Mouse (Mus musculus): ENCODE data around the gene Ipo11. TPM values are rescaled to one million over a fixed set of nuclear protein-coding genes. Genes with fewer than 3 reads are reported as not detected.
"Not testable (repeated sequence)": the region's sequence is repeated elsewhere in the genome, so short reads cannot be mapped to it uniquely, and the experiment has no call there.

Gene Ipo11
- polyA plus RNA-seq, 1 experiment from 2014 or later: 57.4 TPM

GRCm38 (mm10) chr13:106937138-106937472, 347 bp upstream of the Ipo11 start:
- 24% methylated on average over 7 of the region's 7 CpGs for WGBS
- Histone ChIP-seq H3K9ac (no peak overlapping the region; the same call in 1 of the 2 replicates), H3K36me3 (no peaks in the 10 kb centered on the region), H3K9me3 (replicated peaks) (no peaks in the 10 kb centered on the region), H3K4me1 (peaks cover 7% of the 10 kb centered on the region), H3K27me3 (no peaks in the 10 kb centered on the region), H3K4me2 (replicated peaks) (peak overlapping the region; percentile 67), H3K4me3 (peak overlapping the region; percentile 98), H3K27ac (no peak overlapping the region)
- peak; percentile 14; the same call in 1 of the 2 replicates for ATAC-seq (ENCODE audit: low FRiP score)

GRCm38 (mm10) chr13:106935871-106936255, 895 bp downstream of the Ipo11 start:
- ATAC-seq (ENCODE audit: low FRiP score): no peak
- WGBS: 9% methylated on average over 9 of the region's 9 CpGs
- Histone ChIP-seq H3K4me1 (peaks cover 7% of the 10 kb centered on the region), H3K36me3 (no peaks in the 10 kb centered on the region), H3K4me2 (replicated peaks) (peak overlapping the region; percentile 67), H3K9me3 (replicated peaks) (no peaks in the 10 kb centered on the region), H3K27me3 (no peaks in the 10 kb centered on the region), H3K9ac (peak overlapping the region; percentile 84), H3K27ac (peak overlapping the region; percentile 82; the same call in 1 of the 2 replicates), H3K4me3 (peak overlapping the region; percentile 98)

- H3K27me3 ChIP-seq: no peaks in the 10 kb centered on the region
- no peak overlapping the region for H3K4me2 ChIP-seq (replicated peaks)
- no peak for ATAC-seq (ENCODE audit: low FRiP score)
- no peaks in the 10 kb centered on the region for H3K4me1 ChIP-seq
- no peak overlapping the region for H3K27ac ChIP-seq
- H3K9ac ChIP-seq: no peak overlapping the region
- H3K4me3 ChIP-seq: no peak overlapping the region
- H3K36me3 ChIP-seq: peaks cover 21% of the 10 kb centered on the region
- 99% methylated on average over 2 of the region's 2 CpGs for WGBS
- peaks cover 9% of the 10 kb centered on the region; the same call in 1 of the 2 replicates for H3K9me3 ChIP-seq (replicated peaks)
Measured at GRCm38 (mm10) chr13:106929201-106929600, 7.6 kb downstream of the Ipo11 start.

GRCm38 (mm10) chr13:106928296-106928695, 8.5 kb downstream of the Ipo11 start:
- 97% methylated on average over 4 of the region's 4 CpGs for WGBS
- H3K9ac ChIP-seq: no peak overlapping the region
- H3K36me3 ChIP-seq: peaks cover 25% of the 10 kb centered on the region
- H3K27me3 ChIP-seq: no peaks in the 10 kb centered on the region
- no peak for ATAC-seq (ENCODE audit: low FRiP score)
- no peak overlapping the region for H3K4me3 ChIP-seq
- H3K9me3 ChIP-seq (replicated peaks): peaks cover 9% of the 10 kb centered on the region; the same call in 1 of the 2 replicates
- H3K27ac ChIP-seq: no peak overlapping the region
- H3K4me1 ChIP-seq: no peaks in the 10 kb centered on the region
- no peak overlapping the region for H3K4me2 ChIP-seq (replicated peaks)

GRCm38 (mm10) chr13:106925921-106926320, 10.8 kb downstream of the Ipo11 start:
- not testable (repeated sequence) for H3K4me3 ChIP-seq; H3K4me2 ChIP-seq (replicated peaks); H3K9me3 ChIP-seq (replicated peaks); H3K4me1 ChIP-seq; ATAC-seq (ENCODE audit: low FRiP score); H3K9ac ChIP-seq; H3K27ac ChIP-seq; H3K27me3 ChIP-seq
- 97% methylated on average over 3 of the region's 3 CpGs for WGBS
- peaks cover 43% of the 10 kb centered on the region for H3K36me3 ChIP-seq

- ATAC-seq (ENCODE audit: low FRiP score): no peak
- Histone ChIP-seq H3K9ac (no peak overlapping the region), H3K27ac (no peak overlapping the region), H3K4me3 (no peak overlapping the region), H3K4me2 (replicated peaks) (no peak overlapping the region), H3K27me3 (no peaks in the 10 kb centered on the region), H3K4me1 (no peaks in the 10 kb centered on the region), H3K36me3 (peaks cover 28% of the 10 kb centered on the region), H3K9me3 (replicated peaks) (no peaks in the 10 kb centered on the region)
- WGBS: 90% methylated on average over 7 of the region's 7 CpGs
Measured at GRCm38 (mm10) chr13:106918322-106919050, 18.3 kb downstream of the Ipo11 start.

- Histone ChIP-seq H3K9ac (no peak overlapping the region), H3K4me2 (replicated peaks) (no peak overlapping the region), H3K4me3 (no peak overlapping the region), H3K27me3 (no peaks in the 10 kb centered on the region), H3K36me3 (peaks cover 19% of the 10 kb centered on the region), H3K4me1 (no peaks in the 10 kb centered on the region), H3K9me3 (replicated peaks) (no peaks in the 10 kb centered on the region), H3K27ac (no peak overlapping the region)
- ATAC-seq (ENCODE audit: low FRiP score): no peak
- WGBS: 77% methylated on average over 3 of the region's 3 CpGs
Measured at GRCm38 (mm10) chr13:106913125-106913736, 23.5 kb downstream of the Ipo11 start.

GRCm38 (mm10) chr13:106910096-106910495, 26.7 kb downstream of the Ipo11 start:
- H3K4me2 ChIP-seq (replicated peaks): no peak overlapping the region
- H3K4me3 ChIP-seq: no peak overlapping the region
- peaks cover 37% of the 10 kb centered on the region for H3K36me3 ChIP-seq
- no peaks in the 10 kb centered on the region for H3K27me3 ChIP-seq
- no peaks in the 10 kb centered on the region for H3K9me3 ChIP-seq (replicated peaks)
- 95% methylated on average over 10 of the region's 10 CpGs for WGBS
- ATAC-seq (ENCODE audit: low FRiP score): no peak
- H3K4me1 ChIP-seq: no peaks in the 10 kb centered on the region
- no peak overlapping the region for H3K27ac ChIP-seq
- no peak overlapping the region for H3K9ac ChIP-seq

- Histone ChIP-seq H3K27me3 (no peaks in the 10 kb centered on the region), H3K4me3 (no peak overlapping the region), H3K36me3 (peaks cover 42% of the 10 kb centered on the region), H3K9ac (no peak overlapping the region), H3K27ac (no peak overlapping the region), H3K4me1 (peaks cover 2% of the 10 kb centered on the region; the same call in 1 of the 2 replicates), H3K4me2 (replicated peaks) (no peak overlapping the region), H3K9me3 (replicated peaks) (no peaks in the 10 kb centered on the region)
- no peak for ATAC-seq (ENCODE audit: low FRiP score)
- 88% methylated on average over 4 of the region's 4 CpGs for WGBS
Measured at GRCm38 (mm10) chr13:106907273-106907672, 29.5 kb downstream of the Ipo11 start.

- not testable (repeated sequence) for H3K27me3 ChIP-seq; H3K4me3 ChIP-seq; ATAC-seq (ENCODE audit: low FRiP score); H3K4me2 ChIP-seq (replicated peaks); H3K9me3 ChIP-seq (replicated peaks); H3K4me1 ChIP-seq; H3K9ac ChIP-seq; H3K27ac ChIP-seq
- peaks cover 40% of the 10 kb centered on the region for H3K36me3 ChIP-seq
- WGBS: 95% methylated on average over 6 of the region's 6 CpGs
Measured at GRCm38 (mm10) chr13:106905154-106905553, 31.6 kb downstream of the Ipo11 start.

GRCm38 (mm10) chr13:106904637-106905036, 32.1 kb downstream of the Ipo11 start:
- peaks cover 35% of the 10 kb centered on the region for H3K36me3 ChIP-seq
- ATAC-seq (ENCODE audit: low FRiP score): no peak
- H3K4me3 ChIP-seq: no peak overlapping the region
- no peaks in the 10 kb centered on the region for H3K27me3 ChIP-seq
- H3K4me2 ChIP-seq (replicated peaks): no peak overlapping the region
- H3K27ac ChIP-seq: no peak overlapping the region
- H3K9me3 ChIP-seq (replicated peaks): no peaks in the 10 kb centered on the region
- WGBS: 89% methylated on average over 3 of the region's 3 CpGs
- no peak overlapping the region for H3K9ac ChIP-seq
- peaks cover 2% of the 10 kb centered on the region; the same call in 1 of the 2 replicates for H3K4me1 ChIP-seq

- Histone ChIP-seq H3K4me2 (replicated peaks) (no peak overlapping the region), H3K36me3 (peaks cover 20% of the 10 kb centered on the region), H3K4me1 (no peaks in the 10 kb centered on the region), H3K4me3 (no peak overlapping the region), H3K27ac (no peak overlapping the region), H3K9ac (no peak overlapping the region), H3K27me3 (no peaks in the 10 kb centered on the region), H3K9me3 (replicated peaks) (no peaks in the 10 kb centered on the region)
- ATAC-seq (ENCODE audit: low FRiP score): no peak
- WGBS: 97% methylated on average over 2 of the region's 2 CpGs
Measured at GRCm38 (mm10) chr13:106894284-106894683, 42.5 kb downstream of the Ipo11 start.

- ATAC-seq (ENCODE audit: low FRiP score): no peak
- Histone ChIP-seq H3K27me3 (no peaks in the 10 kb centered on the region), H3K4me1 (no peaks in the 10 kb centered on the region), H3K9ac (no peak overlapping the region), H3K4me3 (no peak overlapping the region), H3K4me2 (replicated peaks) (no peak overlapping the region), H3K9me3 (replicated peaks) (no peaks in the 10 kb centered on the region), H3K27ac (no peak overlapping the region), H3K36me3 (peaks cover 20% of the 10 kb centered on the region)
- WGBS: 88% methylated on average over 5 of the region's 5 CpGs
Measured at GRCm38 (mm10) chr13:106893701-106894100, 43.1 kb downstream of the Ipo11 start.

Measured in hindbrain, embryonic 12.5 days (tissue).